In genomic region chr5:125262578-125262977, GRCm38 (mm10) we compare ENCODE assay signal across 10 mouse cellular contexts.
A peak's percentile ranks its signal among the peaks of the same experiment; 100 is the strongest.
DNase-seq lines count a peak whose midpoint lies in the region; ATAC-seq and TF ChIP-seq lines count a peak whose summit lies in the region.
"Had no signal": no experiment of that assay in that cellular context is flagged by ENCODE, and none has a peak within 500 bp of the region (broad histone marks: within the 10 kb centered on the region; RNA-seq: fewer than 3 reads in every experiment).

No protein-coding gene starts in this region.

- TF ChIP-seq CTCF in hindbrain, postnatal 0 days (IDR thresholded peaks at IDR 0.05; ENCODE audit: low read depth): no peak
- no peak for TF ChIP-seq CTCF in lung, postnatal 0 days (IDR thresholded peaks at IDR 0.05)

- H3K9ac ChIP-seq in hindbrain, postnatal 0 days (replicated peaks; ENCODE audit: low read length): no peak overlapping the region
- no peak overlapping the region for H3K9ac ChIP-seq in midbrain, embryonic 16.5 days (ENCODE audit: low read depth, low read length)
- no peak overlapping the region for H3K9ac ChIP-seq in lung, postnatal 0 days (replicated peaks; ENCODE audit: low read depth)

- no peak for TF ChIP-seq EP300 in lung, postnatal 0 days (IDR thresholded peaks at IDR 0.05)

- no peaks in the 10 kb centered on the region for H3K36me3 ChIP-seq in hindbrain, postnatal 0 days (ENCODE audit: insufficient read depth, low read length)
- no peaks in the 10 kb centered on the region for H3K36me3 ChIP-seq in midbrain, embryonic 16.5 days (ENCODE audit: control insufficient read depth, insufficient read depth, low read length)
- H3K36me3 ChIP-seq in lung, postnatal 0 days (ENCODE audit: insufficient read depth, low read length): no peaks in the 10 kb centered on the region

- no peaks in the 10 kb centered on the region; the same call in 1 of the 2 replicates for H3K4me1 ChIP-seq in hindbrain, postnatal 0 days (ENCODE audit: insufficient read depth, low read length)
- H3K4me1 ChIP-seq in midbrain, embryonic 16.5 days (ENCODE audit: control insufficient read depth, insufficient read depth, low read length): peaks cover 21% of the 10 kb centered on the region
- no peaks in the 10 kb centered on the region for H3K4me1 ChIP-seq in lung, postnatal 0 days (ENCODE audit: insufficient read depth, low read depth, low read length)

- H3K9me3 ChIP-seq in hindbrain, postnatal 0 days (ENCODE audit: low read length): no peaks in the 10 kb centered on the region
- no peaks in the 10 kb centered on the region for H3K9me3 ChIP-seq in midbrain, embryonic 16.5 days (replicated peaks; ENCODE audit: control insufficient read depth, low read length, poor library complexity, severe bottlenecking)
- H3K9me3 ChIP-seq in lung, postnatal 0 days (ENCODE audit: low read length): no peaks in the 10 kb centered on the region

- no peak overlapping the region for H3K4me3 ChIP-seq in hindbrain, postnatal 0 days (ENCODE audit: low read length)
- H3K4me3 ChIP-seq in midbrain, embryonic 16.5 days (ENCODE audit: low read depth, low read length): no peak overlapping the region
- H3K4me3 ChIP-seq in lung, postnatal 0 days (ENCODE audit: low read depth, low read length): no peak overlapping the region
- H3K4me3 ChIP-seq: erythroblast, embryonic 14.5 days had no signal

- H3K27me3 ChIP-seq in hindbrain, postnatal 0 days (ENCODE audit: insufficient read depth, low read length): no peaks in the 10 kb centered on the region
- H3K27me3 ChIP-seq in midbrain, embryonic 16.5 days (ENCODE audit: control insufficient read depth, insufficient read depth, low read depth, low read length): no peaks in the 10 kb centered on the region
- no peaks in the 10 kb centered on the region for H3K27me3 ChIP-seq in lung, postnatal 0 days (replicated peaks; ENCODE audit: insufficient read depth, low read length)

- peak overlapping the region; percentile 56; the same call in 1 of the 2 replicates for H3K27ac ChIP-seq in hindbrain, postnatal 0 days
- peak overlapping the region; percentile 23; the same call in 1 of the 2 replicates for H3K27ac ChIP-seq in midbrain, embryonic 16.5 days (ENCODE audit: low read length)
- H3K27ac ChIP-seq in lung, postnatal 0 days (ENCODE audit: low read length): no peak overlapping the region

- ATAC-seq in hindbrain, postnatal 0 days: peak; percentile 58
- ATAC-seq in midbrain, embryonic 16.5 days: no peak
- ATAC-seq in lung, postnatal 0 days: no peak
- no peak for ATAC-seq in CD4-positive, CD25-positive, alpha-beta regulatory T cell, adult 4 months
- no peak for ATAC-seq in activated CD4-positive, CD25-positive, alpha-beta regulatory T cell, adult 4 months

- no peak overlapping the region for H3K4me2 ChIP-seq in hindbrain, postnatal 0 days (ENCODE audit: low read depth, low read length)
- H3K4me2 ChIP-seq in midbrain, embryonic 16.5 days (ENCODE audit: low read length): no peak overlapping the region
- H3K4me2 ChIP-seq in lung, postnatal 0 days (replicated peaks; ENCODE audit: low read depth, low read length): no peak overlapping the region

- DNase-seq in 3T3-L1 (ENCODE audit: low read depth, low spot score) (peak; percentile 86), NIH3T3 (ENCODE audit: low read depth) (peak; percentile 47)
- DNase-seq in hindbrain, postnatal 0 days (ENCODE audit: low spot score): peak; percentile 86
- DNase-seq in lung, postnatal 0 days (ENCODE audit: low spot score): no peak
- DNase-seq in urinary bladder, postnatal 10 days (ENCODE audit: low spot score): no peak
- DNase-seq: kidney, postnatal 25 days had no signal

- WGBS in hindbrain, postnatal 0 days: 13% methylated on average over 7 of the region's 7 CpGs
- 25% methylated on average over 7 of the region's 7 CpGs for WGBS in midbrain, embryonic 16.5 days
- 38% methylated on average over 7 of the region's 7 CpGs for WGBS in lung, postnatal 0 days

Comparison
In these comparisons a context has a peak if more than half of its experiments do, and no peak if none do; other contexts are left out.
1. DNase-seq: peak in 3T3-L1 (single experiment), NIH3T3 (single experiment) and hindbrain, postnatal 0 days (single experiment); none in lung, postnatal 0 days (single experiment) and urinary bladder, postnatal 10 days (single experiment).